Mouse (Mus musculus) left cerebral cortex, adult 9 months (tissue): ENCODE data around the gene Scarf2.

ENCODE experiments used
- DNase-seq, 2 experiments: peaks; one replicate each; pipeline ENCODE4 v3.0.0; 2022; ENCODE audit warnings: low spot score in 2 of 2

Gene Scarf2

GRCm38 (mm10) chr16:17831781-17832180 lies 34.7 kb downstream of the Scarf2 start:
- DNase-seq, result no peak

DNA sequence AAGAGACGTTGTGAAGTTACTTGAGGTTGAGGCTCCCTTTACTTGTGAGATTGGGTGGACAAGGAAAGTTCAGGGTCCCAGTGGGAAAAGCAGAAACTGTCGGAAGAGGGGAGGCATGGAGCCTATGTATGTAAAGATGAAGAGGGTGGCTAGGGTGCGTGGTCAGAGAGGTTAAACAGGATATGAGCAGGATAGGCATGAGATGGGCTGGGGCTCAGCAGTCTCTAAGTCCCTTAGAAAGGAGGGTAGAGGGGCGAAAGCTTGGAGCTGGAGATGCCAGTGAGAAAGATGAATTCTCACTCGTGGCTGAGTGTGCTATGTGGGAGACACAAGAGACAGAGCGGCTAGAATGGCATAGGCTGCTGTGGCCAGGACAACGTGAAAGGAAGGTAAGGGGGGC lies 35.7 kb downstream of the Scarf2 start, which contains the start of gene B830017H08Rik:
B830017H08Rik (plus strand) TSS at position 301 of the 400 bp plus-strand sequence.
- DNase-seq, result no peak

DNA sequence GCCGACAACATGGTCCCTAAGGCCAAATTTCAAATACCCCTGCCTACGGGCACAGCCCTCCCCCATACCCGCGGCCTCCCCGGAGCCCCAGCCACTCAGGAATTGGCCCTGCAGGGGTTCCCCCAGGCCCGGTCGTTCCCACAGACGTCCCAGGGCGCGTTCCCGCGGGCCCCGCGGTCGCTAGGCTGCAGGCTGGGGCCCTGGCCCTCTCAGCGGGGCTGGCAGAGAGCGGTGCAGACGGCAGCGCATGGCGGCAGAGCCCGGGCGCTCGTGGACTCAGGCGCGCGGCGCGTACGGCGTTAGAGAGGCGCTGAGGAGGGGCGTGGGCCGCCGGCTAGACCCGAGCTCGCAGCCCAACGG lies 36.2 kb downstream of the Scarf2 start:
- DNase-seq, result no peak

GRCm38 (mm10) chr16:17833681-17834399 lies 36.8 kb downstream of the Scarf2 start:
- DNase-seq, result peak in 1 of 2 experiments; percentile 64

DNA sequence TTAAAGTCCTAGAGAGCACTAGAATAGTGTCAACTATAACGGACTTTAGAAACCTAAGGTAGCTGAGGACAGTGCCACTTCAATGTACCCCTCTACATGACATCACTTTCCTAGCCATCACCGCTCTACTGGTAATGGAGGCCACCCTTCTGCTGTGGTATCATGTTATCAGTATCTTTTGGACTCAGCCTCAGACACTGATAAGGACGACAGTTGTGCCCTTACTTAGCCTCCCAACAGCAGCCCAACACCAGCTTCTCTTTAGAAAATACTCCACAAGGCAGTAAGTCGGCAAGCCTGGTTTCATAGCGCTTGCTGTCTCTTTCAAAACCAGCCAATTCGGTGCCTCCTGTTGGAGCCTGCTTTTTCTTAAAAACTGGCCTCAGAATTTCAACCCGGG lies 37.5 kb downstream of the Scarf2 start:
- no peak for DNase-seq

DNA sequence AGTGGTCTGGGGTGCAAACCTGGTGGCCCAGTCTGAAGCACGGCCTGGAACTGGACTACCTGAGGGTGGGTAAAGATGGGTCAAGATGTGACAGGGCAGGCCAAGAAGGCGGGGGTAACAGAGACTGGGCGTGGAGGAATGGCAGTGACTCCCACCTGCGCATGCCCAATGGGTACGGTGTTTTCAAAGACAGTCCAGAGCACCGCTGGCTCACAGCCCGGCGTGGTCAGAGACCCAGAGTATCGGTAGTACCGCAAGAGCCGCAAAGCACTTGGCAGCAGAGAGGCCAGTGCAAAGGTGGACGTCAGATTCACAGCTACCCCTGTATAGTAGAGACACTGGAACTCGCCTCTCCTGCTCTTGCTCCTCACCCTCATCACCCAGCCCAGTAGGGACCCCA lies 38.4 kb downstream of the Scarf2 start:
- no peak for DNase-seq

DNA sequence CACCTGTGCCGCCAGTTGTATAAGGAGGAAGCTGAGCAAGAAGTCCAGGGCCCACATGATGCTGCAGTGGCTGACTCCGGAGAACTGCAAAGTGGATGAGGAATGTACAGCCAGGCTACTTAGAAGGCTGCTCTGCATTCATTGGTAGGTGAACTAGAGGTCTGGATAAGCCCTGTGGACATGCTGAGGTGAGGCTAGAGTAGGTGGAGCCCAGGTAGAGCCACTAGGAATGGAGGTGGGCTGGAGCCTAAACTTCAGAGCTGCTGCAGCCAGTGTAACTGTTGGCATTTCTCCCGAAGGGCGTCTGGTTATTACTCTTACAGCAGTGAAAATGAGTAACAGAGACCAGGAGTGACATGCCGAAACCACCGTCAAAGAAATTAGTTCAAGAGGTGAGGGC lies 41.0 kb downstream of the Scarf2 start, which contains the start of gene Car15:
Car15 (minus strand) TSS at position 314 of the 400 bp plus-strand sequence.
- DNase-seq, result no peak

GRCm38 (mm10) chr16:17839976-17840375 lies 42.9 kb downstream of the Scarf2 start:
- no peak for DNase-seq

DNA sequence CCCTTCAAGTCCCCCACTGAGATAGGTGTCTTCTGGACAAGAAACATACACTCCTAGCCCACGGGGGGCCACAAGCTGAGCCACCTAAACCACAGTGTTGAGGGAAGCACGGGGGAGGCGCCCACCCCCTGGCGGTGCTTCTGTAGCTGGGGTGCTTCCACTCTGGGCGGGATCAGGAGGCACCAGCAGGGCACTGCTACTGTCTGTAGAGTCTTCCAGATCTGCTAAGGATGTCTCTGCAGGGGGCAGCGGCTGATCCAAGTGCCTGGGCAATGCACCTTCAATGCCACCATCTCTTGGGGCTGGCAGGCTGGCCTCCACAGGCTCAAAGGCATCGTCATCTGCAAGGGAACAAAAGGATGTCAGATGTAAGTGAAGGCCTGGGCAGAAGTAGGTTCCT lies 45.4 kb downstream of the Scarf2 start:
- no peak for DNase-seq

DNA sequence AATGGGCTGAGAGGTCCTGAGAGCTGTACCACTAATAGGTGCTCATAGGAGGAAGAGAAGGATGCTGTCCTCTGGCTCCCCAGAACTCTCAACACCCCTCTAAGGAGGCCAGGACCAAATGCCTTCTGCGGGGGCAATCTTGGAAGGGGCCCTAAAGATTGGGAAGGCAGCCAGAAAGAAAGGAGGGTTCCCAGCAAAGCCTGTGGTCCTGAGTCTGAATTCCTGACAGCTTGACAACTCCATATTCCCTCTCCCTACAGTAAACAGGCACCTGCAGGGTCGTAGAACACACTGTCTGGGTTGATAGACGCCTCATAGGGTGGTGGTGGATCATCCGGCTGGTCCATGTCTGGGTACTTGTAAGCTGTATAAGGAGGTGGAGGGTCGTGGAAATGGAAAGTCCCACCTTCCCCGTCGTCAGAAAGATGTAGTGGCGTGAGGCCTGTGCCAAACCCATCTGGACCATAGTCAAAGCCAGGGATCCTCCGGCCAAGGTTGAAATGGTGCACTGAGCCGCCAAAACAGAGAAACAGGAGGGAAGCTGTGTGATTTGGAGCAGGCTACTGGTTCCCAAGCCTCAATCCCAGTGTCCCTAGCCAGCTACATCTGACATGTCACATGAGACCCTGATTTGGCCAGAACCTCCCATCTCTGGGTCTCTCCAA lies 46.8 kb downstream of the Scarf2 start:
- DNase-seq, result no peak

GRCm38 (mm10) chr16:17848431-17848830 lies 51.3 kb downstream of the Scarf2 start:
- no peak for DNase-seq

GRCm38 (mm10) chr16:17848928-17849327 lies 51.8 kb downstream of the Scarf2 start:
- peak in 1 of 2 experiments; percentile 71 for DNase-seq

DNA sequence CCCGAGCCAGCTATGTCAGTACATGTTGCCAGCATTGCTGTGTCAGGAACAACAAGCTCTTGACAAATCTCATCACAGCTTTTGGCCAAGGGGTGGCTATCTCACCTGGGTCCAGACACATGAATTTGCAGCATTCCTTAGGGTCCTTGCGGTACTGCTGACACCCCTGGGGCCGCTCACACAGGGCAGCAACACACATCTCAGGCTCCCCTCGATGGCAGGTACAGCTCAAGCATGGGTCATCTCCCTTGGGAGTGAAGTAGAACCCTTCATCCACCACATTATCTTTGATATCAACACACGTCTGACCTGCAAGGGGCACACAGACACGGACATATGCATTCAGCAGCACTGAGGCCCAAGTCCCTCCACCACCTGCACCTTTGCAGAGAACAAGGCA lies 52.4 kb downstream of the Scarf2 start:
- DNase-seq, result no peak

DNA sequence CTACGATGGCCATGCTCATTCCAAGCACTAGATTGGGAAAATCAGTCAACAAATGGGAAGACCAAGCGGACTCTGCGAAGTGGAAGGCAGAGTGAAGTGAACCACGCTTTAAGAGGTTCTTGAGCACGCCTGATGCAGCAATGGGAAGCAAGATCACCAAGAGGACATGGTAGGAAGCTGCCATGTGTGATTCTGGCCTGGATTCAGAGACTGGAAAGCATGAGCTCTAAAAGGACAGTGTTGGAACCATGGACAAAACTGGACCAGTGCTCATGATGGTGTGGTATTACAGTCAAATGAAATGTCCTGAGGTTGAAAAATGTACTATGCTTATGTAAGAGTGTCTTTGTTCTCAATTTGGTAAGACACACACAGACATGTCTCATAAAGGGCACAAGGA lies 54.2 kb downstream of the Scarf2 start:
- DNase-seq, result no peak

DNA sequence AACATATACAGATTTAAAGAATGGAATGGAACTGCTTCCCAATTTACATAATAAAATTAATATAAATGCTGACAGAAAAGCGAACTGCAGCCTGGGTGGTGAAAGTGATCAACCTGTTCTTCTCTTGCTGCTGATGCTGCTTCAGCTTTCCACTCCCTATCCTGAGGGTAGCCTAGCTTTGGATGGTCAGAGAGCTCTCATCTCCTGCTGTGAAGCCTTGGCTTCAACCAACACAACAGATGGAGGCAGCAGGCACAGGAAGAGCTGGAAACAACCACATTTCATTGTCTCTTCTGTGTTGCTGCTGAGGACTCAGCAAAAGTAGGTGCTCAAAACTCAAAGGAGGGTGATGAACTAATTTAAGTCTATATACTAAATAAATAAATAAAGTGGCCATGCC lies 54.8 kb downstream of the Scarf2 start:
- DNase-seq, result no peak

DNA sequence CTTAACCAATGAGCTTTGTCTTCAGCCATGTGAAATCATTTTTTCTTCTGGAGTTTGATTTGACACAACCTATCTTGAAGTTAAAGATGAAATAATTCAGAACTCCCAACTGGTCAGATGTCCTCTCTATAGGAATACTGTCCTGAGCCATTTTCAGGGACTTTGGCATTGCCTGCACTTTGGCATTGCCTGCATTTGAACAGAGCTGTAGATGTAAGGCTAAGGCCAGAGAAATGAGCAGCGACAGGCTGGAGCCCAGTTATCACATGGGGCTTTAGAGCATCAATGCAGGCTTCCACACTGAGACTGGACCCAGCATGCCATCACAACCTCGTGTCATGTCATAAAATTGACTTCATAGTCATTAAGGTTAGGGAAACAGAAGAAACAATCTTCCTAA lies 56.2 kb downstream of the Scarf2 start:
- DNase-seq, result no peak

DNA sequence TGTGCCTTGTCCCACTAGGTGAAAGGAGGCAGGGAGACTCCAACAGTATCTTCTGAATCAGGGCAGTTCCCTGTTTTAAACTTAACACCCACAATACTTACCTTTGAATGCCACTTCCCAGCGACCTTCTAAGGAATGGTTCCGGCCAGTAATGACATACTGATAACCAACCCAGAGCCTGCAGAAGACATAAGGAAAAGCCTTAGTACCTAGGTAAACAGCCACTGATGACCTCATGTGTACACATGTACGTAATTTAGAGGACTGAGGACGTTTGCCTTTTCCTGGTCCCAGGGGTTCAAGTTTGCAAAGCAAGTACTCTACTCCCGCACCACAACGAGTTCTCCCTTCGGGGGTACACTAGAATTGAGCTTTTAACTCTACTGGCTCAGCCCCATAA lies 60.1 kb downstream of the Scarf2 start:
- no peak for DNase-seq
